Mouse (Mus musculus): ENCODE measurements at regions not wholly inside any gene's neighbourhood (a gene's known extent, or its start where the extent isn't known, plus 50 kb on each side); places are given as distances from the start of the nearest gene placed in this dataset.

- Histone ChIP-seq H3K4me1 (ENCODE audit: control insufficient read depth in 1 of 2, insufficient read depth in 2 of 2, low read length in 2 of 2) (no peaks in the 10 kb centered on the region), H3K4me3 (ENCODE audit: control insufficient read depth in 1 of 2, insufficient read depth in 1 of 2, low read depth in 2 of 2, low read length in 2 of 2) (no peak overlapping the region), H3K27me3 (ENCODE audit: control insufficient read depth in 1 of 2, insufficient read depth in 2 of 2, low read length in 2 of 2) (no peaks in the 10 kb centered on the region), H3K27ac (ENCODE audit: control insufficient read depth, low read depth, low read length) (no peak overlapping the region), H3K36me3 (ENCODE audit: control insufficient read depth in 1 of 2, insufficient read depth in 2 of 2, low read length in 2 of 2) (no peaks in the 10 kb centered on the region), H3K79me2 (ENCODE audit: control insufficient read depth, insufficient read depth, low read length, poor library complexity) (no peaks in the 10 kb centered on the region), H3K9me3 (replicated peaks; ENCODE audit: insufficient read depth, low read length) (no peaks in the 10 kb centered on the region), H3K9ac (ENCODE audit: control insufficient read depth, low read depth, low read length, poor library complexity, severe bottlenecking) (no peak overlapping the region)
- no peak for DNase-seq (ENCODE audit: low read depth, low spot score)
- TF ChIP-seq NELFE (IDR thresholded peaks at IDR 0.05; ENCODE audit: low read depth, low read length) (no peak), CTCF (IDR thresholded peaks at IDR 0.05 in 2 of 3, conservative IDR thresholded peaks at IDR 0.05 in 1 of 3; ENCODE audit: control insufficient read depth in 1 of 3, insufficient read depth in 1 of 3, low read depth in 2 of 3, low read length in 3 of 3, poor library complexity in 1 of 3, severe bottlenecking in 1 of 3) (no peak), GATA1 (IDR thresholded peaks at IDR 0.05; ENCODE audit: low read depth, low read length) (no peak)
Observed at GRCm38 (mm10) chr17:9797069-9797468, 127.6 kb upstream of the Pabpc6 start.

DNA sequence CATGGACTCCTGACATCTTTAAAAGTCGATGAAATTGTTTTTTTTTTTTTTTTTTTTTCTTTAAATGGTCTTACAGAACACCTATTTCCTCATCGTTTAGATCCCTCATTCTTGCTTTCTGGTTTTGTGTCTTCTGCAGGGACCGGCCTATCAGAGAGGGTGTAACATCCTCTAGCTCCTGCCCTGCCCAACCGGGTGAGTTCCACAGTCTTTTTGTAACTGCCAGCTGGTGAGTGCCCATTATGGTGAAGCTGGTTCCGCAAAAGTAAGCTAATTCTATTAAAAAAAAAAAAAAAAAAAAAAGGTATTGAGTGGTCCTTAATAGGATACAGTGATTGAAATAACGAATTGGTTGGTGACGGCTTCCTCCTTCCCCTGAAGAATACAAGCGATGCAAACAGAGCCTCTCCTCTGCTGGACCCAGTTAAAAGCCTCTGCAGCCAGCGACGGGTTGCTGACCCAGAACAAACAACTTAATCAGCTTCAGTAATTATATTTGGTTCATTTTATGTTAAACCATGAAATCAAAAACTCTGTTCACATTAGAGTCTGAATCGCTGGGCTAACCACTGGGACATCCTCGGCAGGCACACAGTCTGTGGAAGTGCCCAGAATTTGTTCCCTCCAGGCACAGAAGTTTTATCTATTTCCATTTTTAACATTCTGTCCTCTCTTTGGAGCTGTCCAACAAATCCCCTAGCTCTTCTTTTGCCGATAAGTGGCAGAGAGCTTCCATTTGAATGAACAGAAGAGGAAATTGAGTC is 126.9 kb upstream of the Pabpc6 start:
- Histone ChIP-seq H3K4me3 (ENCODE audit: control insufficient read depth in 1 of 2, insufficient read depth in 1 of 2, low read depth in 2 of 2, low read length in 2 of 2) (no peak overlapping the region), H3K9me3 (replicated peaks; ENCODE audit: insufficient read depth, low read length) (no peaks in the 10 kb centered on the region), H3K27ac (ENCODE audit: control insufficient read depth, low read depth, low read length) (no peak overlapping the region), H3K36me3 (ENCODE audit: control insufficient read depth in 1 of 2, insufficient read depth in 2 of 2, low read length in 2 of 2) (no peaks in the 10 kb centered on the region), H3K27me3 (ENCODE audit: control insufficient read depth in 1 of 2, insufficient read depth in 2 of 2, low read length in 2 of 2) (no peaks in the 10 kb centered on the region), H3K9ac (ENCODE audit: control insufficient read depth, low read depth, low read length, poor library complexity, severe bottlenecking) (no peak overlapping the region), H3K79me2 (ENCODE audit: control insufficient read depth, insufficient read depth, low read length, poor library complexity) (no peaks in the 10 kb centered on the region), H3K4me1 (ENCODE audit: control insufficient read depth in 1 of 2, insufficient read depth in 2 of 2, low read length in 2 of 2) (no peaks in the 10 kb centered on the region)
- TF ChIP-seq MYB (IDR thresholded peaks at IDR 0.05; ENCODE audit: low read depth, low read length) (no peak), RAD21 (IDR thresholded peaks at IDR 0.05; ENCODE audit: low read depth, low read length) (no peak), HCFC1 (IDR thresholded peaks at IDR 0.05; ENCODE audit: low read depth, low read length) (no peak), MEF2A (IDR thresholded peaks at IDR 0.05; ENCODE audit: extremely low read depth, insufficient replicate concordance, low read depth, low read length, poor library complexity, severe bottlenecking) (no peak), MAFK (IDR thresholded peaks at IDR 0.05; ENCODE audit: borderline replicate concordance, low read depth, low read length) (no peak), BHLHE40 (IDR thresholded peaks at IDR 0.05; ENCODE audit: borderline replicate concordance, low read depth, low read length) (no peak), ZC3H11A (IDR thresholded peaks at IDR 0.05; ENCODE audit: low read depth, low read length) (no peak), CTCF (IDR thresholded peaks at IDR 0.05 in 2 of 3, conservative IDR thresholded peaks at IDR 0.05 in 1 of 3; ENCODE audit: control insufficient read depth in 1 of 3, insufficient read depth in 1 of 3, low read depth in 2 of 3, low read length in 3 of 3, poor library complexity in 1 of 3, severe bottlenecking in 1 of 3) (no peak), JUND (IDR thresholded peaks at IDR 0.05; ENCODE audit: low read depth, low read length) (no peak), E2F4 (IDR thresholded peaks at IDR 0.05; ENCODE audit: borderline replicate concordance, low read depth, low read length) (no peak)
- no peak for DNase-seq (ENCODE audit: low read depth, low spot score)

DNA sequence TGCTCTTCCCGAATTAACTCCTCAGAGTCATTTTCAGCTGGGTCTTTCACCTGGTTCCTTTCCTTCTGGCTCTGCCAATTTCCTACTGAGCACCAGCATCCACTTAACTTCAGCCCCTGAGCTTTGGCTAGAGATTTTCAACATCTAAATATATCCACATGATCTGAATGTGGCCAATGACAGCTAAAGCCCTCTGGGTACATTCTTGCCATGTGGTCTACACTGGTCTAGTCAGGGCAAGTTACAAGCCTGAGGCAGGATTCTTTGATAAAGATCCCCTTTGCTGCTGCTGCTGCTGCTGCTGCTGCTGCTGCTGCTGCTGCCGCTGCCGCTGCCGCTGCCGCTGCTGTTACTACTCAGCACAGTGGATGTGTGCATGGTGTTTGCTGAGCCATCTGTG is 109.3 kb upstream of the Pabpc6 start:
- H3K79me2 ChIP-seq (ENCODE audit: control insufficient read depth, insufficient read depth, low read length, poor library complexity): no peaks in the 10 kb centered on the region
- no peak overlapping the region for H3K9ac ChIP-seq (ENCODE audit: control insufficient read depth, low read depth, low read length, poor library complexity, severe bottlenecking)
- DNase-seq (ENCODE audit: low read depth, low spot score): no peak
- H3K27ac ChIP-seq (ENCODE audit: control insufficient read depth, low read depth, low read length): no peak overlapping the region
- H3K27me3 ChIP-seq (ENCODE audit: control insufficient read depth in 1 of 2, insufficient read depth in 2 of 2, low read length in 2 of 2): no peaks in the 10 kb centered on the region
- TF ChIP-seq ZKSCAN1 (IDR thresholded peaks at IDR 0.05; ENCODE audit: low read depth, low read length) (no peak), NELFE (IDR thresholded peaks at IDR 0.05; ENCODE audit: low read depth, low read length) (no peak), USF2 (IDR thresholded peaks at IDR 0.05; ENCODE audit: borderline replicate concordance in 1 of 2, insufficient read depth in 1 of 2, low read depth in 1 of 2, low read length in 2 of 2) (no peak), POLR2A (IDR thresholded peaks at IDR 0.05; ENCODE audit: control insufficient read depth in 1 of 2, insufficient read depth in 1 of 2, low read depth in 1 of 2, low read length in 2 of 2, poor library complexity in 1 of 2) (no peak), JUND (IDR thresholded peaks at IDR 0.05; ENCODE audit: low read depth, low read length) (no peak), SIN3A (IDR thresholded peaks at IDR 0.05; ENCODE audit: low read length) (no peak), MXI1 (IDR thresholded peaks at IDR 0.05; ENCODE audit: low read depth, low read length) (no peak), MAFK (IDR thresholded peaks at IDR 0.05; ENCODE audit: borderline replicate concordance, low read depth, low read length) (no peak), GATA1 (IDR thresholded peaks at IDR 0.05; ENCODE audit: low read depth, low read length) (no peak), UBTF (IDR thresholded peaks at IDR 0.05; ENCODE audit: borderline replicate concordance, insufficient read depth, low read depth, low read length) (no peak), POLR2AphosphoS5 (IDR thresholded peaks at IDR 0.05; ENCODE audit: borderline replicate concordance, low read depth, low read length) (no peak), TCF12 (IDR thresholded peaks at IDR 0.05; ENCODE audit: low read depth, low read length) (no peak), MAZ (IDR thresholded peaks at IDR 0.05; ENCODE audit: low read depth, low read length) (no peak), ZC3H11A (IDR thresholded peaks at IDR 0.05; ENCODE audit: low read depth, low read length) (no peak), CHD1 (IDR thresholded peaks at IDR 0.05; ENCODE audit: low read depth, low read length) (no peak), RAD21 (IDR thresholded peaks at IDR 0.05; ENCODE audit: low read depth, low read length) (no peak)
- no peaks in the 10 kb centered on the region for H3K4me1 ChIP-seq (ENCODE audit: control insufficient read depth in 1 of 2, insufficient read depth in 2 of 2, low read length in 2 of 2)
- no peaks in the 10 kb centered on the region for H3K9me3 ChIP-seq (replicated peaks; ENCODE audit: insufficient read depth, low read length)
- no peaks in the 10 kb centered on the region for H3K36me3 ChIP-seq (ENCODE audit: control insufficient read depth in 1 of 2, insufficient read depth in 2 of 2, low read length in 2 of 2)
- H3K4me3 ChIP-seq (ENCODE audit: control insufficient read depth in 1 of 2, insufficient read depth in 1 of 2, low read depth in 2 of 2, low read length in 2 of 2): no peak overlapping the region
